Mouse (Mus musculus) monocyte, adult 5-6 weeks (primary cell): Measurements from ENCODE around the gene Eya2. TPM values are rescaled to one million over a fixed set of nuclear protein-coding genes. Genes with fewer than 3 reads are reported as not detected.
"Not testable (repeated sequence)": the region's sequence is repeated elsewhere in the genome, so short reads cannot be mapped to it uniquely, and the experiment has no call there.

Experiments
- ATAC-seq: fragments of 153-309, 156-312 bp; replicated peaks from 2 replicates; pipeline ENCODE4 v1.8.0; 2017; ENCODE audit warnings: mild to moderate bottlenecking; ENCODE audit not compliant: low TSS enrichment, insufficient number of reproducible peaks, severe bottlenecking, poor library complexity, low FRiP score
- total RNA-seq: library from RNA; stranded (forward); fragments of 200-1000, 200-491, 200-594 nt; gene quantifications from 3 replicates; pipeline ENCODE4 v1.2.3, GENCODE M21; 2017

Eya2 gene
- total RNA-seq, 1 experiment from 2014 or later = 6.4 TPM

DNA sequence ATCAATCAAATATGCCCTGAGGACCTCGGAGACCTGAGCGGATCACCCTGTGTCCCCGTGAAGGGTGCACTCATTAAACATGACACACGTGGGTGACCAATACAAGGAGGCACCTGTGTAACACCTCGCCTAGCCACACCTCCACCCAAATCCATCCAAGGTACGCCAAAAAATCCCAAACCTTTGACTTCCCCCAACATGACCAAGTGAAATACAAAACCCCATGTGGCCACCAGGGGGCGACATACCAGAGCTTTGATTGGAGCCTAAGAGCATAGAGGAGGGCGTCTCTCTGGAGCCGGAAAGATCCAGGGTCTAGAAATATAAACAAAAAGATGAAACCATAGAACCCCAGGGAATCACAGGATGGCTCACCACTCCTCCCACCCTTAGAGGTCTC is 196.8 kb downstream of the Eya2 start:
- ATAC-seq = no peak

DNA sequence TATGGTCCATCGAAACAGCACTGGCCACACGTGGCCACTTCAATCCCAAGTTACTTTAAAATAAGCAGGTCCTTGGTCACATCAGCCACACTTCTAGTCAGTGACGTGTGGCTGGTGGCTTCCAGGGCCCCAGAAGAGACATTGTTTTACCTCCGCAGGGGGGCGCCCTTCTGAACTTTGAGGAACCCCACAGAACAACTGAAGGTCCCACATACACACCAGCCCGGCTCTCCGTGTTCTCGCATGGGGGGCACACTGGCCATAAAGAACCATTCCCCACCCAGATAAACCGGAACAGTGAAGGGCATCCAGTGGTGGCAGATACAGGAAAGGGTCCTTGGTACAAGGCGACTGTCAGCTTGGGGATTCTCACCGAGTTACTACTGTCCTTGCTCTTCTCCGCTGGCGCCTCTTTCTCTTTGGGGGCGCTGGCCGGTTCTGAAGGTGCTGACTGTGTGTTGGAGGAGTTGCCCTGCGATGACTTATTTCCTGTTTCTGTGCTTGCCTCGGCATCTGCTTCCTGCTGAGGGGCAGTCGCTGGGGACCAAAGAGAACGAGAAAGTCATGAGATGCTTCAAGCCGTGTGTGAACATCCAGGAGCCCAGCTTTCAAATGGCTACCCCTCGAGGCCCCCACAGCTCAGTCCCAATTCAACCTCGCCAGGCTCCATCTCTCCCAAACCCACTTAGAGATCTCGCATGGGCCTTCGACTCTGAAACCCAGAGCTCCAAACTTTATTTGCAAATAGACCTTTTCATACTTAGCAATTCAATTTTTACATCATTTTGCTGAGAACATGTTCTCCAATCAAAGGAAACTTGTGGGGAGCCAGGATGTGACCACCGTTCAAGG is 197.8 kb downstream of the Eya2 start:
- ATAC-seq = no peak

DNA sequence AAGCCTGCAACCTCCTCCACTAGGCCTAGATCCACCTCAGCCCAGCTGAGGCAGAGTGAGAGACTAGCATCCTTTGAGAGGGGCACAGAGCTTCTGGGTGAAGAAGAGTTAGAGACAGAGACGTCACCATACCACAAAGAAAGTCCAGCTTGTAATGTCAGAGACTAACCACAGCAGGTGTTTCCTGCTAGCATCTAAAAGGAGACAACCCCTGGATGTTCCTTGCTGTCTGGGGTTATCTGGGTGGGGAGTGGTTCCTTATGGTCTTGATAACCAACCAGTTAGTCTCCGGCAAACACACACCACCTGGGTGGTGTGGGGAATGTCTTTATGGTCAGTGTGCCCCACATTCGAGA is 198.4 kb downstream of the Eya2 start:
- no peak for ATAC-seq

DNA sequence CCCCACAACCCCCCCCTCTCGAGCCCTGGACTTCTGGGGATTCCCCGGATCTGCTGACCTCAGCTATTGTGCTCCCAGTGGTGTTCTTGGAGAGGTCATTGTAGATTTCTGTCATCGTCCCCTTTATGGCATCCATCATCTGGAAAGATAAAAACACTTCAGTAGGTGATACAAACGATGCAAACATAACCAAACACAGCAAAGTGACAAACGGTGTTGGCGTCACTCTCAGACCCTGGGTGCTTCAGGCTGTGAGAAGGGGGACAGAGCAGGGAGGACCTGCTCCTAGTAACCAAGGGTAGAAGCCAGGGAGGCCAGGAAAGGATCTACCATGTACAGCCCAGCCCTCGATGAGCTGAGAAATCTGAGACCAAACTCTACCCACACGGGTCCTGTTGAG is 203.0 kb downstream of the Eya2 start:
- ATAC-seq = no peak

DNA sequence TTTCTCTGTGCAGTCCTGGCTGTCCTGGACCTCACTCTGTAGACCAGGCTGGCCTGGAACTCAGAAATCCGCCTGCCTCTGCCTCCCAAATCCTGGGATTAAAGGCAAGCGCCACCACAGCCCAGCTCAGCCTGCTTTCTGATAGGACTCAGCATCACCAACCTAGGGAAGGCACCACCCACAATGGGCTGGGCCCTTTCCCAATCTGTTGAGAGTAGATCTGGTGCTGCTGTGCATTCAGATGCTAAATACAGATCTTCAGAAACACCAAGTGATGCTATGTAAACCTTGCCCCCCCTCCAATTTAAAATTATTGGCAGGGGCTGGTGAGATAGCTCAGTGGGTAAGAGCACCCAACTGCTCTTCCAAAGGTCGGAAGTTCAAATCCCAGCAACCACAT is 205.3 kb downstream of the Eya2 start:
- ATAC-seq = not testable (repeated sequence)

DNA sequence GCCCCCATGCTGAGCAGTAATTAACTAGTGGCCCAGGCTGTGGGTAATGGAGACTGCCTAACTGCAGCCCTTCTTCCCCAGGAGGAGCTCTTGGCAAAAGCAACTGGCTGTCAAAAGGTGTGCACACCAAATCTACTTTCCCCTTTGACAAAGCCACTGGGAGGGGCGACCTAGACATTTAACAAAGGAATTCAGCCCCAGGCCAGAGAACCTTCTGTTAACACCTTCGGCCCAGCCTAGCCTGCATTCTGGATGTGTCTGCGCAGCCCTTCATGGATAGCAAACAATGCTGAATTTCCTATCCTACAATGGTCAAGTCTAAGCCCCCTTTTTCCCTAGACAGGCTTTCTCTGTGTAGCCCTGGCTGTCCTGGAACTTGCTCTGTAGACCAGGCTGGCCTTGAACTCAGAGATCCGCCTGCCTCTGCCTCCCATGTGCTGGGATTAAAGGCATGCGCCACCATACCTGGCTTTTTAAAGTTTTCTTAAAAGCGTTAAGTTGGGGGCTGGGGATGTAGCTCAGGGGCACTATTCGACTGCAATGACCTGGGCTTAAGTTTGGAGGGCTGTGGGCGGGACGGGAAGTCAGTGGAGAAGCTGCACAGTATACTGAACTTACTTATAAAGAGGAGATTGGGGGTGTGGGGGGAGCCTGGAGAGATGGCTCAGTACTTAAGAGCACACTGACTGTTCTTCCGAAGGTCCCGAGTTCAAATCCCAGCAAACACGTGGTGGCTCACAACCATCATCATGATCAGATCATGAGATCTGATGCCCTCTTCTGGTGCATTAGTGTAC is 213.5 kb downstream of the Eya2 start:
- ATAC-seq = no peak

DNA sequence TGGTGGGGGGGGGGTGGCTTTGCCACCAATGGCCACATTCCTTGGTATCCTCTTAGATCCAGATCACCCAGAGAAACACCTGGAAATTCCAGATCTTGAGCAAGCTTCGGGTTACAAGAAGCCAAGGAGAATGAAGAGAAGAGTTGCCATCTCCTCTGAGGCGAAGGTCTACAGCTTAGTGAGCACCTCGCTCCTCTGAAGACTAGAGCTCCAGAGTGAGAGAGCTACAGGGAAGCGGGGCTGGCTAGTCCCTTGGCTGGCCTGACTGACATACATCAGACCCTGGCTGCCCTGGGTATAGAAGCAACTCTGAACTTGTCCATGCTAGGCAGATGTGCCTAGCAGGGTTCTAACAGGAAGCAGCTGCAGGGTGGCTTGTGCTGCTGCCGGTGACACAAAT is 214.3 kb downstream of the Eya2 start:
- ATAC-seq = no peak

DNA sequence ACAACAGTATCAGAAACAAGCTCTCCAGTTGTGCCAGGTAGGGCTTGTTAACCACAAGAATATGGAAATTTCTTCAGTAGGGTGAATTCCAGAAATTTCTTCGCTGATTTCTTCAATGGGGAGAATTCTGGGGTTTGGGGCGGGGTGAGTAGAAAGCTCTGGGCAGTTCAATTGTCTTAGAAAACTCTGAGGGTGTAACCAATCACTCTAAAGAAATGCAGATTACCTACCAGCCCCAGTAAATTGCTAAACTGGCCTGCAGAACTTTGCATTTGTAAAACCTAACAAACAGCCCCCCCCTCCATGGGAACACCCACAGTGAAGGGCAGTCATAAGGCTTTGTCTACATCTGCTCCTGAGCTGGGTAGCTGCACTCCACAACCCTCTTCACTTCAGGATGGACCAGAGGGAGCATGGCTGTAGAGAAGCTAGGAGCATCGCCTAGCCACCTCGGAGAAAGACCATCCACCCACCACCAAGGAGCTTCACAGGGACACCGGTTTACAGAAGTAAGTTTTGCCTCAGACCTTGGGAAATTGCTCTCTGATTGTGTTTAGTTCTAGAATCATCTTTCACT is 215.2 kb downstream of the Eya2 start:
- ATAC-seq = no peak

DNA sequence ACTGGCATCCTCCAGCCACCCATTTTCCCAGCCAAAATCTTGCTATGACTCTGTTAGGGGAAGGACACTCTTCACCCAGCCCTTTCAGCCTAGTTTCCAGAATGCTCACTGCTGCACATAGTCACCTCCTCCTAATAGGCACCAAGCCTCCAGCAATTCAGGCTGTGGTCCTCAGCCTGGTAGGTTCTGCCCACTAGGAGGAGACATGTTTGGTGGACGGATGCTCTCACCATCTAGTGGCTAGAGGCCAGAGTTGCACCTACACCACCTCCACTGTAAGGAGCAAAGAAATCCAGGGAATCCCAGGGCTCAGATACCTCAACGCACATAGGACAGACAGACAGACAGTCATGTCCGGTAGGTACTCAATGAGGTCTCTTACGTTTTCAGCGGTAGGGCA is 216.7 kb downstream of the Eya2 start:
- ATAC-seq = no peak

DNA sequence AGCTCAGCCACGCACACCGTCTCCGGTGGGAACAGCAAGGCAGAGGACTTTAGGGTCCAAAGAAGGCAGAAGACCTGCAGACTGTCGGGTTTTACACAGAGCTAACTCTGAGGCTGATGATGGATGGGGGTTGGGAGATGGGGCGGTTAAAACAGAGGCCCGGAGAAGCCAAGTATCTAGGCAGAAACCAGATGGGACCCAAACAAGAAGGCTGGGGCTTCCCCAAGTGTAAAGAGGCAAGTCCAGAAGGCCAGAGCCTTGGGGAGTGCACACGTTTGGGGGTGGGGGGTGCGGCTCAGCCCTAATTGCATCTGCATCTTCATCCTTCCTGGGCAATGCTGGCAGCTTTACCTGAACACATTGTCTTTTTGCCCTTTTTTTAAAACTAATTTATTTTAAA is 218.1 kb downstream of the Eya2 start:
- no peak for ATAC-seq

DNA sequence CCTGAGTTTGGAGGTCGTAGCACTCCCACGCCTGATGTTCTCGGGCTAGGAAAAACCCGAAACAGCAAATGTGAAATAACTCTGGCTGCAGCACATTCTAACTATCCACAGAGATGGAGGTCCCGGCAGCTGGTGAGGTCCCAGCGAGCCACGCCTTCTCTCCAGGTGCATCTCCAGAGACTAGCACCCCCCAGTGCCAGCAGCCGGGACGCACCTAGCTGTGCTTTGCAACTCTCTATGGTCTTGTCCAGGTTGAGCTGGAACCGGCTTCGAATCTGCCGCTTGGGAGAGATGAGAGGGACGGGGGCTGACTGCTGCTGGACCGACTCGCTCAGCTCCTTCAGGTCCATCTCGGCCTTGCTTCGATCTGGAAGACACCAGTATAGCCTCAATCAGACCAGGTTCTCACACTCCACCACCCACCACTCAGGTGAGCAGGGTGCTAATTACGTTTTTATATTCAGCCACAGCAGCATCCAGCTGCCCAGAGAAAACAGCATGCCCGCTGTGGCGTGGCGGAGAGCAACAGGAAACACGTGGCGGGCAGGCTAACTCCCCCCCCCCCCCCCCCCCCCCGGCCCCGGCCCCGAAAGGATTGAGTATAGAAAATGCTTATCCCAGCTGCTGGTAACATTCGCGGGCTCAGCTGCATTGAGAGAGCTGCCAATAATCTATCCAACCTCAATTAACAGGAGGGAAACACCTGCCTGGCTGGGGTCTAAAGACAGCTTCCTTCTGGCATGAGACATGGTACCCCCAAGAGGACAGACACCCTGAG is 220.5 kb downstream of the Eya2 start:
- no peak for ATAC-seq

DNA sequence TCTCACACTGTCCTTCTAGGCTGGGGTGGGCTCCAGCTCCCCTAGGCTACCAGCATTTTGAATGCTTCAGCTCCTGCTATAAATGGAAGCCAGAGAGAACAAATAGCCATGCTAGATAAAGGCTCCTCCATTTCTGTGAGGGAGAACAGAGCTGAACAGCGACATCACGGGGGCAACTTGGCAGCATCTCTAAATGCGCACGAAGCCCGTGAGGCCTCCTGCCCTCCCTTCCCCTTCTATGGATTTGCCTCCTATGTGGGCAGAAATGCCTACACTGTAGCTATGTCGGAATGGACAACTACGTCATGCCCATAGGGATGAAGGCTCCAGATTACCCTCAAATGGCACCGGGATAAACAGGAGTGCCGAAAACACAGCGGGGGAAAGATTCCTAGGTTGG is 222.6 kb downstream of the Eya2 start:
- no peak for ATAC-seq

DNA sequence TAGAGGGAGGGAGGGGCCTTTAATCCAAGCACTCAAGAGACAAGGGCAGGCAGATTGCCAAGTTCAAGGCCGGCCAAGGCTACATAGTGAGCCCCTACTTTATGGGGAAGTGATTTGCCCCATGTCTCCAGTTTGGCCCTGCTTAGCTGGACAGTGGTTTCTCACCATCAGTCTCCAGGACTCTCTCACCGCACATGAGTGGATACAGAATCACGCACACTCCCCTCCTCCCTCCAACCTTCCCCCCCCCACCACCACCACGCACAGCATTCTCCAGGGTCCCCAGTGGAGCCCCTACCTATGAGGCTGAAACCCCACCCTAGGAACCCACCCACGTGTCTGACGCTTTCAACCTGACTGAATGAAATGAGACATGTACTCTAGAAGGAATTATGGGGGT is 223.7 kb downstream of the Eya2 start:
- no peak for ATAC-seq

DNA sequence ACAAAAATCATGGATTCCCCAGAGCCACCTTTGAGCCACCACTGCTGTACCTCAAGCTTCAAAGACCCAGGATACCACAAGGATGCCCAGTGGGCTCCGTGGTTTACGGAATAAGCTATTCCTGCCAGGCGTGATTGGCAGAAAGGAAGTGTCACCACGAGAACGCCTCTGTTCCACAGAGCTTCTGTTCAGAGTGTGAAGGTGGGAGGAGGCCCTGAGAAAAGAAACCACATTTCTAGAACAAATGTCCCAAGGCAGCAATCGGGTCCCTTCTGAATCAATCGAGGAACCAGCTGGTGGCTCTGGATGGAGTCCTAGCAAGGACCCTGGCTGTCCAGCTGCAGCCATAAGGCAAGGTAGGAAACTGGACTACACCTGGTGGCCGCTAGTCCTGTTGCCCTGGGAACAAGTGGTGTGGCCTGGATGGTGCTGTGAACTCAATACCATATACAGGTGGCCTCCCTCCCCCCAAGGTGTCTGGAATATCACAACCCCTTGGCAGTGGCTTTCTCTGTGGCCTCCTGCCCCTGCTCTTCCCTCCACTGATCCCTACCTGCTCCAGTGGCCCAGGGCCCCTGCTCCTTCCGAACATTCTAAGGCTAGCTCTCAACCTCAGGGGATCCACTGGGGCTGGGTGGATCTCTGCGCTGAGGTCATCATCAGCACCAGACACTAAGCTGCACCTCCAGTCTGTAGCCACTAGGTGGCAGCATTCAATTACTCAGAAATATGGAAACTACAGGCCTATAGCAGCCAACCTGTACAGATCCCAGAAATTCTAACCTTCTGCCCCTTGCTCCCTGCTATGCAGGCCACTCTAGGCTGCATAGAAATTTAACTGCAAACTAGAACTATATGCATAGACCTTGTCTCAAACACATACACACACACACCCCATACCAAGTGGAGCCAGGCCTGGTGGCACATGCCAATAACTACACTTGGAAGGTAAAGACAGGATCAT is 224.4 kb downstream of the Eya2 start:
- ATAC-seq = peak; percentile 74

DNA sequence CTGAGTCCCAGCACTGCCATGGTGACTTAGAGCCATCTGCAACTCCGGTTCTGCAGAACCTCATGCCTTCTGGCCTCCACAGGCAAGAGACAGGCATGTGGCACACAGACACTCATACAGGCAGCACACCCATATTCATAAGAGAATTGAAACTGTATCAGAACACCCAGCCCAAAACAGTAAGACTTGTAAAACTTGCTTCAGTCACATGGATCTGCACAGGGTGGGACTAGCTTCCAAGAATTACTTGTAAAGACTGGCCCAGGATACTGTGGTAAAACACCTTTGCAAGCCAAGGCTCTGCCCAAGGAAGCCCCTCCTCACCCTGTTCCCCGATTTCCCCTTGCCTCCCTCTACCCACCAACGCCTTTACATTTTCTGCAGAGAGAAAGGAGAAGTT is 225.2 kb downstream of the Eya2 start:
- ATAC-seq = no peak

DNA sequence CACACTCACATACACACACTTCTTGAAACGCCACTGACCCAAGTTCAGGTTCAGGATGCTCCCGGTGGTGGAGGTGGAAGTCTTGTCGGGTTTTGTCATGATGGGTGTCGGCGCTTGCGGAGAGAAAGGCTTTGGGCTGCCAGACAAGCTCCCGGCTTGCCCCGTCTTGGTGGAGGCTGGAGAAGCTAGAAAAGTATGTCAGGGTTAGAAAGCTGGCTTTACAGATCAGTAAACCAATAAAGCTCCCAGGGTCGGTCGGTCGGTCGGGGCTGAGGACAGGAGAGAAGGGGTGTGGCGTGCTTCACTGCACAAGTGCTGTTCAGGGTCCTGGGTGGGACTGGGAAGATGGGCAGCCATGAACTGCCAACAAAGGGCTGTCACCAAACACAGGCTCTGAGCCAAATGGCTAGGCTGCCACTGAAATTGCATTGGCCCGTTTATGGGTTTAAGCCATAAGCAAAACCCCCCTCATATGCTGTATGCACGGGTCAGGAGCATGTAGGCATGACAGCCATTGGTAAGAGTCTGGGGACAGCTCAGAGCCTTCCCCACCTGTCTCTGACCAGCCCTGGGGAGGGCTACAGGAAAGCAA is 225.8 kb downstream of the Eya2 start:
- ATAC-seq = no peak
